Mouse (Mus musculus) heart, embryonic 11.5 days (tissue): ENCODE measurements around the gene D130043K22Rik. TPM values are rescaled to one million over a fixed set of nuclear protein-coding genes. Genes with fewer than 3 reads are reported as not detected.
"Not testable (repeated sequence)": the region's sequence is repeated elsewhere in the genome, so short reads cannot be mapped to it uniquely, and the experiment has no call there.

Source experiments
- ATAC-seq: fragments of 200-750 bp; cut with Nextera tagmentation; replicated peaks from 2 replicates; pipeline ENCODE4 v1.8.0; 2017; ENCODE audit warnings: moderate library complexity; ENCODE audit not compliant: insufficient number of reproducible peaks, low FRiP score, low TSS enrichment
- H3K27ac ChIP-seq: fragments of 300-500 bp; sonication (generic); 2 replicates; pipeline ENCODE4 v1.5.1; 2014; ENCODE audit warnings: mild to moderate bottlenecking, low read depth, low read length
- H3K27me3 ChIP-seq: fragments of 300-500 bp; sonication (generic); 2 replicates; pipeline ENCODE4 v1.6.1; 2014; ENCODE audit warnings: mild to moderate bottlenecking, low read length, mixed read lengths; ENCODE audit not compliant: control insufficient read depth, insufficient read depth
- H3K36me3 ChIP-seq: fragments of 300-500 bp; sonication (generic); 2 replicates; pipeline ENCODE4 v1.6.1; 2014; ENCODE audit warnings: mild to moderate bottlenecking, low read length, moderate library complexity, mixed read lengths; ENCODE audit not compliant: control insufficient read depth, insufficient read depth
- H3K4me1 ChIP-seq: fragments of 300-500 bp; sonication (generic); 2 replicates; pipeline ENCODE4 v1.6.1; 2014; ENCODE audit warnings: low read length; ENCODE audit not compliant: control insufficient read depth, insufficient read depth
- H3K4me2 ChIP-seq: fragments of 300-500 bp; sonication (generic); 2 replicates; pipeline ENCODE4 v1.6.1; 2014; ENCODE audit warnings: mild to moderate bottlenecking, moderate library complexity
- H3K4me3 ChIP-seq: fragments of 300-500 bp; sonication (generic); 2 replicates; pipeline ENCODE4 v1.5.1; 2014; ENCODE audit warnings: low read depth, low read length
- H3K9ac ChIP-seq: fragments of 300-500 bp; sonication (generic); 2 replicates; pipeline ENCODE4 v1.6.1; 2014; ENCODE audit warnings: mild to moderate bottlenecking, low read depth, low read length, moderate library complexity
- H3K9me3 ChIP-seq: fragments of 300-500 bp; sonication (generic); replicated peaks from 2 replicates; pipeline ENCODE4 v1.6.1; 2016; ENCODE audit warnings: low read length; ENCODE audit not compliant: control insufficient read depth
- WGBS: fragments of 180-500 bp; shearing (Covaris S2); extraction: QIAGEN DNeasy Blood & Tissue Kit; methylation state at CpG from one replicate; pipeline ENCODE4 v1.1.7; 2014; ENCODE audit not compliant: insufficient replicate concordance; 5-methylcytosine and 5-hydroxymethylcytosine counted together
- polyA plus RNA-seq: library from polyadenylated mRNA; unstranded; fragments of >200 nt; fragmentation: Nextera tagmentation; extraction: Ambion mirVana; gene quantifications from 2 replicates; pipeline ENCODE4 v1.2.1, GENCODE M21; 2014

The D130043K22Rik gene
- polyA plus RNA-seq, 1 experiment from 2014 or later: not detected

DNA sequence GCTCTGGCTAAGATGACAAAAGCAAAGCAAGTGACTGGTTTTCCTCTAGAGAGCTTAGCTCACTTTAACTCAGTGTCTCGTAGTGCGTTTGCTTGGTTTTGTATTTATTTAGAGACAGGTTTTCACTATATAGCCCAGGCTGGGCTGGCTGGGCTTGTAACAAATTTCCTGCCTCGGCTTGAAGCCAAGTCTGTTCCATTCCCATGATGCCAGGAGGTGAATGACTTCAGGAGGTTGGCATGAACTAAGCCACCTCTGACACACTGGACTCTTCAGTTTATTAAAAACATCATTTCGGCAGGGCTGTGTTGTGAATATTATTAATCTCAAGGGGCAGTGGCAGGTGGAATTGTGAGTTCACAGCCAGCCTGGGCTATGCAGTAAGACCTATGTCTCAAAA, 19.3 kb upstream of the D130043K22Rik start:
- Histone ChIP-seq H3K9me3 (no peaks in the 10 kb centered on the region), H3K27ac (no peak overlapping the region), H3K27me3 (no peaks in the 10 kb centered on the region), H3K4me1 (peaks cover 11% of the 10 kb centered on the region), H3K4me3 (no peak overlapping the region), H3K36me3 (no peaks in the 10 kb centered on the region; the same call in 1 of the 2 replicates), H3K4me2 (no peak overlapping the region), H3K9ac (no peak overlapping the region)
- no peak; the same call in 1 of the 2 replicates for ATAC-seq
- WGBS: 83% methylated on average over 4 of the region's 4 CpGs

DNA sequence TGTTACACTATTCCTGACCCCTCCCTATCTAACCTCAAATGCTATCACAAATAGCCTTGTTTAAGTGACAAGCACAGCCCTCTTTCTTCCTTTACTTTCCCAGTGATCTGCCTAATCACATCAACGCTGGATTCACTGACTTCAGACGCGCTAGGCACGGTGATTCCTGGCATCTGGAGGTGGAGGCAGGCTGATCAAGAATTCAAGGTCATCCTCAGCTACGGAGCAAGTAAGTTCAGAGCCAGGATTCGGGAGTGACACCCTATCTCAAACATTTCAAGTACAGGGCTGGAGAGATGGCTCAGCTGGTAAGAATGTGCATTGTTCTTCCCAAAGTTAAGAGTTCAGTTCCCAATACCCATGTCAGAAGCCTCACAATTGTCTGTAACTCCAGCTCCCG, 18.8 kb upstream of the D130043K22Rik start:
- WGBS: 42% methylated on average over 7 of the region's 7 CpGs
- no peaks in the 10 kb centered on the region for H3K27me3 ChIP-seq
- H3K9ac ChIP-seq: 0 out of 2 replicates have a peak overlapping the region, but pooled peaks have one; percentile 12
- H3K4me3 ChIP-seq: no peak overlapping the region
- H3K9me3 ChIP-seq: no peaks in the 10 kb centered on the region
- ATAC-seq: no peak
- H3K4me2 ChIP-seq: no peak overlapping the region
- no peaks in the 10 kb centered on the region for H3K36me3 ChIP-seq
- H3K27ac ChIP-seq: no peak overlapping the region
- H3K4me1 ChIP-seq: peaks cover 11% of the 10 kb centered on the region

DNA sequence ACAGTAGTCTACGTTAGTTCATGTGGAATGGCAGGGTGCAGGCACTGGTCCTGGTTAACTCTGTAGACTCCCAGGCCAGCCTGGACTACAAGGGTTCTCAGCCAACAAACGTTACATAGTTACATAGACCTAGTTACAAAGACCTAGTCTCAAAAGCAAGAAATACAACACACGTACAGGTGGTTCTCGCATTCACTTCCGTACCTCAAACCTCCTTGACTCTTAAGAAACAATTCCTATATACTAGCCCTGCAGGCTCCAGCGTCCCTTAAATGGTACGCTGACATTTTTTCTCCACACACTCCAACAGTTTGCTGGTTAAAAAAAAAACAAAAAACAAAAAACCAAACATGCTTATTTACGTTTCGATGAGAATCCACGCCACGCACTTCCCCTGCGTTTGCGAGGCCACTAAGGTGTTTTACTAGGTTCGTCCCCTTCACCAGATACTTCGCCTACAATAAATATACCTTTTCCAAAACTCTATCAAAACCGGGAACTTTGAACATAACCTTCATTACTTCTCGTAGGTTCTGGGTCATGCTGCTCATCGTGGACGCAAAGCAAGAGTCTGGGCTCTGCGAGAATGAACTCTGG, 14.1 kb upstream of the D130043K22Rik start:
- H3K4me3 ChIP-seq: peak overlapping the region; percentile 91
- peak overlapping the region; percentile 89 for H3K4me2 ChIP-seq
- no peaks in the 10 kb centered on the region for H3K36me3 ChIP-seq
- peak overlapping the region; percentile 78 for H3K9ac ChIP-seq
- H3K4me1 ChIP-seq: peaks cover 21% of the 10 kb centered on the region
- 4% methylated on average over 20 of the region's 20 CpGs for WGBS
- no peaks in the 10 kb centered on the region for H3K9me3 ChIP-seq
- H3K27me3 ChIP-seq: no peaks in the 10 kb centered on the region
- no peak for ATAC-seq
- peak overlapping the region; percentile 89 for H3K27ac ChIP-seq

DNA sequence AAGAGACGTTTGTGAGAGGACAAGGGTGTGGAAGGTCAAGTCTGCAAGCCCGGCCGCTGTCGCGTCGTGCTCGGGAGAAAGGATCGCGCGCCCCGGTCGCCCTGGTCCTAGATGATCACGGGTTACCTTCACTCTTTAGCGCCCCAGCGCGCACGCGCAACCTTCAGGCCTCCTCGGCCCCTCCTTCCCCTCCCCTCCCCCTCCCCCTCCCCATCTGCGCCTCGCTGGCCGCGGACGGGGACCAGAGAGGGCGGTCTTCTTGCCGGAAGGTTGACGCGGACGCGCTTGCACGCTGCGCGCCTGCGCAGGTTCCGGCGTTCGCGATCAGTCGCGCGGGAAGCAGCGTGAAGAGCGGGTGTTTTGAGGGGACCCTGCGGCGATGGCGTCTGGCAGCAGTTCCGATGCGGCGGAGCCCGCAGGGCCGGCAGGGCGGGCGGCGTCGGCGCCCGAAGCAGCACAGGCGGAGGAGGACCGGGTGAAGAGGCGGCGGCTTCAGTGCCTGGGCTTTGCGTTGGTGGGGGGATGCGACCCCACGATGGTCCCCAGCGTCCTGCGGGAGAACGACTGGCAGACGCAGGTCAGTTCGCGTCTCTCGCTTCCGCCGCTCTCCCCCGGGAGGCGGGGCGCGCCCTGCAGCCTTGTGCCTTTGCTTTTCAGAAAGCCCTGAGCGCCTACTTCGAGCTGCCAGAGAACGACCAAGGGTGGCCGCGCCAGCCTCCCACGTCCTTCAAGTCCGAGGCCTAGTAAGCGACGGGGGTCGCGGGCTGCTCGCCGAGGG, 13.4 kb upstream of the D130043K22Rik start, which contains the start of the genes Acot13 and Tdp2:
TSS of gene Acot13 (minus strand) at position 188 of the 778 bp plus-strand sequence.
TSS of gene Tdp2 (plus strand) at position 327 of the 778 bp plus-strand sequence.
- WGBS: under 1% methylated on average over 87 of the region's 90 CpGs
- Histone ChIP-seq H3K4me2 (peak within 1 kb of the TSS; percentile 89), H3K27me3 (no peaks in the 10 kb centered on the region), H3K4me1 (peaks cover 14% of the 10 kb centered on the region), H3K9ac (peak within 1 kb of the TSS; percentile 89), H3K36me3 (peaks cover 3% of the 10 kb centered on the region; the same call in 1 of the 2 replicates), H3K9me3 (no peaks in the 10 kb centered on the region), H3K27ac (peak within 1 kb of the TSS; percentile 89), H3K4me3 (peak within 1 kb of the TSS; percentile 91)
- peak; percentile 96 for ATAC-seq

DNA sequence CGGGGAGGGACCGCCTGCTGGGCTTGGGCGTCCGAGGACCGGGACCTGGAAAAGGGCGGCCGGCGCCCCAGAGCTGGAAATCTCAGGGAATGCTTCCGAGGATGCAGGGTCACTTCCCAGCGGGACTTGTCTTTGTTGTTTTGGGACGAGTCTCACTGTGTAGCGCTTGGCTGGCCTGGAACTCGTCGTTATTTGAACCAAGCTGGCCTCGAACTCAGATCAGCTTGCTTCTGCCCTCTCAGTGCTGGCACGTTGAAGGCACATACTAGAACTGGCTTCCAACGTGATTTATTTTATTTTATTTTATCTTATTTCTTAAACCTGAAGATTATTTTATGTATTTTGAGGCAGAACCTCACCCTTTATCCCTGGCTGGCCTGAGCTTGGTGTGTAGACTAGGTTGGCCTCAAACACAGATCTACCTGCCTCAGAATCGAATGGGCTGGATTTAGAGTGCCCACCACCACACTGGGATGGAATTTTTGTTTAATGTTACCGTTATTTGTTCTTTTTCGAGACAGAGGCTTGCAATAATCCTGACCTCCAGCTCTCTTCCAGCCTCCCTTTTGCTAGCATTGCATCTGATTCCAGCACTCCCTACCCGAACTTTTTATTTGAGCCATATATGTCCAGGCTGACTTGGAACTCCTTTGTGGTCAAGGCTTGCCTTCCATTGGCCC, 12.7 kb upstream of the D130043K22Rik start:
- Histone ChIP-seq H3K4me3 (peak overlapping the region; percentile 91), H3K27me3 (no peaks in the 10 kb centered on the region), H3K27ac (peak overlapping the region; percentile 88), H3K36me3 (peaks cover 5% of the 10 kb centered on the region; the same call in 1 of the 2 replicates), H3K4me1 (peaks cover 14% of the 10 kb centered on the region), H3K4me2 (peak overlapping the region; percentile 89), H3K9me3 (no peaks in the 10 kb centered on the region), H3K9ac (peak overlapping the region; percentile 89)
- ATAC-seq: no peak
- 5% methylated on average over 21 of the region's 21 CpGs for WGBS

DNA sequence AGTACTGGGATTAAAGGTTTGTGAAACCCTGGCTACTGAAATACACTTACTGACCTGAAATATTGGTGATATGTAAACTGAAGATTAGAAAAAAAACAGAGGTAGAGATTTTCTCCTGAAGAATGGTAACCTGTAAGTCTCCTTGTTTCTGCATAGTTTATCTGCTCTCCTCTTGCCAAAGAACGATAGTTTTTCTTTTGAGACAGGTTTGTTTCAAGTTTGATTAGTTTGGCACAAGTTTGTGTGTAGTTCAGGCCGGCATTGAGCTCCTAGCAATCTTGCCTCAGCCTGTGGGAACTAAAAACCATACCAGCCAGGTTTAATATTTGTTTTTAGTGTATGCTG, 12.2 kb upstream of the D130043K22Rik start:
- ATAC-seq: no peak
- Histone ChIP-seq H3K27ac (no peak overlapping the region), H3K27me3 (no peaks in the 10 kb centered on the region), H3K9me3 (no peaks in the 10 kb centered on the region), H3K4me3 (peak overlapping the region; percentile 91), H3K36me3 (peaks cover 5% of the 10 kb centered on the region; the same call in 1 of the 2 replicates), H3K4me1 (peaks cover 14% of the 10 kb centered on the region), H3K4me2 (peak overlapping the region; percentile 89), H3K9ac (peak overlapping the region; percentile 89)
- 67% methylated on average over 2 of the region's 2 CpGs for WGBS

DNA sequence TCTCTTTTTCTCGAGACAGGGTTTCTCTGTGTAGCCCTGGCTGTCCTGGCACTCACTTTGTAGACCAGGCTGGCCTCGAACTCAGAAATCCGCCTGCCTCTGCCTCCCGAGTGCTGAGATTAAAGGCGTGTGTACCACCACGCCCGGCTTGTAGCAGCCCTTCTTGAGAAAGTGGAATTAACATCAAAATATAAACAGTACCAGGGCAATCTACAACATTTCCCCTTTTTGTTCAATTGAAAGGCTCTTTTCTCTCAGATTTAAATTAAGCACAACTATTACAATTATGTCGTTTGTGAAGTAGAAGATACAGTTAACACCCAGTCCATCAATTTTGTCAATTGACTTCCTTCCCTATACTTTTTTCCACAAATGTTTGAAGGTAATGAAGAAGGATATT, 7.2 kb upstream of the D130043K22Rik start:
- H3K36me3 ChIP-seq, H3K27ac ChIP-seq, ATAC-seq, H3K9me3 ChIP-seq, H3K4me3 ChIP-seq, H3K27me3 ChIP-seq, H3K4me2 ChIP-seq, H3K9ac ChIP-seq: not testable (repeated sequence)
- 90% methylated on average over 8 of the region's 8 CpGs for WGBS
- H3K4me1 ChIP-seq: peaks cover 10% of the 10 kb centered on the region

DNA sequence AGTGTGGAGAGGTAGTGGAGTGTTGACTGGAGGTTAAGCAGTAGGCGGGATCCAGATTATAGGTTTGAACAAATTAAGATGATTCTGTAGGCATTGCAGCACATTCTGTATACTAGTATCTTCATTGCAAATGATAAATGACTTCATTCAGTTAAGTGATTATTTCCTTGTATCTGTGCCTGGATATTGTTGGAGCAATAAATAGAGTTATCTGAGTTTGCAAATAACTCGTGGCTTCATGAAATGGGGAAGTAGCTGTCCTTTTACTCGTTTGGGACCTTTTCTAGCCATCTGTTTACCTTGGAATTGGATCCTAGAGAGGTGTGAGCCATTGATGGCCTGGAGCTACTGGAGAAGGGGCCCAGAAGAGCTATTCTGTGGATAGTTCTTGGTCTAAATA, 5.1 kb upstream of the D130043K22Rik start:
- Histone ChIP-seq H3K27ac (no peak overlapping the region), H3K9ac (no peak overlapping the region), H3K27me3 (no peaks in the 10 kb centered on the region), H3K4me2 (no peak overlapping the region), H3K4me3 (no peak overlapping the region), H3K9me3 (no peaks in the 10 kb centered on the region), H3K4me1 (peaks cover 3% of the 10 kb centered on the region), H3K36me3 (peaks cover 5% of the 10 kb centered on the region; the same call in 1 of the 2 replicates)
- 78% methylated on average over 3 of the region's 3 CpGs for WGBS
- ATAC-seq: no peak
